Mouse (Mus musculus): Measurements from ENCODE around the gene Zbtb18.

DNA sequence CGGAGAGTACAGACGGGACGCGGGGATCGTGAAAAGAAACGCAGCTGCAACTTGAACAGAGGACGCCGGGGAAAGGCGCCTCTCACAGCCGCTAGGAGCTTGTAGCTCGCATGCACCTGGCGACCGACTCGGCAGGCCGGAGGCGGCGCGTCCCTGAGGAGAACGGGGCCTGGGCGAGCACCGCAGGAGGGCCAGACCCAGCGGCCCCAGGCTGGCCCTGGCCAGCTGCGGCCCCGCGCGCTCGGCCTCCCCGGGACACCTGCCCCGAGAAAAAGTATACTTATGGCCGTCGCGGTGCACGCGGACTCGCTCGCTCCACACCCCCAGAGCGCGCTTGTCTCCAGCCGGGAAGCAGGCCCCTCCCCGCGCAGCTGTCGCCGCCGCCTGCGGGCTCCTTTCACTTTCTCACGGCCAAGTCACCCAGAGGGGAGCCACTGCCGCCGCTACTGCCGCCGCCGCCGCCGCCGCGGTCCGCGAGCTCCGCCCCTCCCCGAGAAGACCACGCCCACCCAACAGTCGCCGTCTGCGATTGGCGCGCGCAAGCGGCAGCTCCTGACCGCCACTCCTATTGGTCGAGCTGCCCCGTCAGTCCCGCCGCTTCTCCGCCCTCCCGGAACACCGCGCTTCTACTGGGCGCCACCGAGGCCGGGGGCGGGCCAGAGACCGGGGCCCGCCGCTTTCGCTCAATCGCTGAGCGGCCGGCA, 507 bp upstream of the Zbtb18 start:
- TF ChIP-seq CTCF (IDR thresholded peaks at IDR 0.05; ENCODE audit: borderline replicate concordance, insufficient read depth, low read length) (no peak), POLR2A (IDR thresholded peaks at IDR 0.05; ENCODE audit: low read depth, low read length) (peak; percentile 45; the same call in 1 of the 2 replicates)

Measured in embryonic fibroblast, embryonic 13.5 days (primary cell).